Mouse (Mus musculus): ENCODE measurements around the gene Unc13d. TPM values are rescaled to one million over a fixed set of nuclear protein-coding genes. Genes with fewer than 3 reads are reported as not detected.

Unc13d gene
- polyA plus RNA-seq, 1 experiment: 56.4 TPM

GRCm38 (mm10) chr11:116065345-116065744 lies 12.4 kb downstream of the Unc13d start:
- no peak for DNase-seq
- WGBS: 86% methylated on average over 12 of the region's 12 CpGs

GRCm38 (mm10) chr11:116064187-116064867 lies 13.4 kb downstream of the Unc13d start:
- TF ChIP-seq POLR2A (IDR thresholded peaks at IDR 0.05; ENCODE audit: borderline replicate concordance, extremely low read depth, low read depth, low read length) (no peak), CTCF (IDR thresholded peaks at IDR 0.05; ENCODE audit: insufficient read depth, low read length) (no peak)
- DNase-seq: no peak
- 69% methylated on average over 23 of the region's 23 CpGs for WGBS

More at GRCm38 (mm10) chr11:116065345-116065744, 12.4 kb downstream of the Unc13d start:
- TF ChIP-seq CTCF (IDR thresholded peaks at IDR 0.05; ENCODE audit: insufficient read depth, low read length) (no peak), POLR2A (IDR thresholded peaks at IDR 0.05; ENCODE audit: borderline replicate concordance, extremely low read depth, low read depth, low read length) (no peak)
- no peak overlapping the region for H3K4me3 ChIP-seq (replicated peaks; ENCODE audit: extremely low read depth, low read depth, low read length)
- no peaks in the 10 kb centered on the region for H3K4me1 ChIP-seq (ENCODE audit: control insufficient read depth, insufficient read depth, low read length)

GRCm38 (mm10) chr11:116063562-116063961 lies 14.2 kb downstream of the Unc13d start:
- no peak for TF ChIP-seq POLR2A (IDR thresholded peaks at IDR 0.05; ENCODE audit: borderline replicate concordance, extremely low read depth, low read depth, low read length)
- 47% methylated on average over 13 of the region's 13 CpGs for WGBS
- DNase-seq: no peak

More at GRCm38 (mm10) chr11:116064187-116064867, 13.4 kb downstream of the Unc13d start:
- Histone ChIP-seq H3K4me3 (replicated peaks; ENCODE audit: extremely low read depth, low read depth, low read length) (no peak overlapping the region), H3K4me1 (ENCODE audit: control insufficient read depth, insufficient read depth, low read length) (no peaks in the 10 kb centered on the region; the same call in 1 of the 2 replicates)

GRCm38 (mm10) chr11:116062521-116062920 lies 15.2 kb downstream of the Unc13d start:
- no peak for DNase-seq
- Histone ChIP-seq H3K4me3 (replicated peaks; ENCODE audit: extremely low read depth, low read depth, low read length) (no peak overlapping the region), H3K4me1 (ENCODE audit: control insufficient read depth, insufficient read depth, low read length) (no peaks in the 10 kb centered on the region; the same call in 1 of the 2 replicates)
- whole genome bisulfite sequencing: 77% methylated on average over 7 of the region's 8 CpGs
- TF ChIP-seq POLR2A (IDR thresholded peaks at IDR 0.05; ENCODE audit: borderline replicate concordance, extremely low read depth, low read depth, low read length) (no peak), CTCF (IDR thresholded peaks at IDR 0.05; ENCODE audit: insufficient read depth, low read length) (no peak)

More at GRCm38 (mm10) chr11:116063562-116063961, 14.2 kb downstream of the Unc13d start:
- H3K4me3 ChIP-seq (replicated peaks; ENCODE audit: extremely low read depth, low read depth, low read length): no peak overlapping the region
- H3K4me1 ChIP-seq (ENCODE audit: control insufficient read depth, insufficient read depth, low read length): no peaks in the 10 kb centered on the region; the same call in 1 of the 2 replicates

- WGBS: 82% methylated on average over 13 of the region's 13 CpGs
- DNase-seq: no peak
- no peaks in the 10 kb centered on the region; the same call in 1 of the 2 replicates for H3K4me1 ChIP-seq (ENCODE audit: control insufficient read depth, insufficient read depth, low read length)
- no peak overlapping the region for H3K4me3 ChIP-seq (replicated peaks; ENCODE audit: extremely low read depth, low read depth, low read length)
- TF ChIP-seq POLR2A (IDR thresholded peaks at IDR 0.05; ENCODE audit: borderline replicate concordance, extremely low read depth, low read depth, low read length) (no peak), CTCF (IDR thresholded peaks at IDR 0.05; ENCODE audit: insufficient read depth, low read length) (no peak)
Observed at GRCm38 (mm10) chr11:116061641-116062415, 15.9 kb downstream of the Unc13d start.

GRCm38 (mm10) chr11:116060596-116060995 lies 17.2 kb downstream of the Unc13d start:
- Histone ChIP-seq H3K4me3 (replicated peaks; ENCODE audit: extremely low read depth, low read depth, low read length) (no peak overlapping the region), H3K4me1 (ENCODE audit: control insufficient read depth, insufficient read depth, low read length) (no peaks in the 10 kb centered on the region; the same call in 1 of the 2 replicates)
- DNase-seq: peak; percentile 69
- TF ChIP-seq CTCF (IDR thresholded peaks at IDR 0.05; ENCODE audit: insufficient read depth, low read length) (no peak), POLR2A (IDR thresholded peaks at IDR 0.05; ENCODE audit: borderline replicate concordance, extremely low read depth, low read depth, low read length) (peak; percentile 30; the same call in 1 of the 2 replicates)
- WGBS: 61% methylated on average over 9 of the region's 9 CpGs

- no peak for DNase-seq
- 73% methylated on average over 11 of the region's 11 CpGs for WGBS
- no peak overlapping the region for H3K4me3 ChIP-seq (replicated peaks; ENCODE audit: extremely low read depth, low read depth, low read length)
- TF ChIP-seq POLR2A (IDR thresholded peaks at IDR 0.05; ENCODE audit: borderline replicate concordance, extremely low read depth, low read depth, low read length): no peak
- TF ChIP-seq CTCF (IDR thresholded peaks at IDR 0.05; ENCODE audit: insufficient read depth, low read length): no peak
- H3K4me1 ChIP-seq (ENCODE audit: control insufficient read depth, insufficient read depth, low read length): no peaks in the 10 kb centered on the region; the same call in 1 of the 2 replicates
Observed at GRCm38 (mm10) chr11:116059691-116060025, 18.1 kb downstream of the Unc13d start.

GRCm38 (mm10) chr11:116058868-116059690 lies 18.7 kb downstream of the Unc13d start:
- WGBS: 87% methylated on average over 17 of the region's 17 CpGs
- Histone ChIP-seq H3K4me1 (ENCODE audit: control insufficient read depth, insufficient read depth, low read length) (no peaks in the 10 kb centered on the region; the same call in 1 of the 2 replicates), H3K4me3 (replicated peaks; ENCODE audit: extremely low read depth, low read depth, low read length) (no peak overlapping the region)
- no peak for DNase-seq
- TF ChIP-seq CTCF (IDR thresholded peaks at IDR 0.05; ENCODE audit: insufficient read depth, low read length) (no peak), POLR2A (IDR thresholded peaks at IDR 0.05; ENCODE audit: borderline replicate concordance, extremely low read depth, low read depth, low read length) (no peak)

Data from lung, adult 2 months (tissue).